Mouse (Mus musculus): ENCODE data around the gene Fbxo6. TPM values are rescaled to one million over a fixed set of nuclear protein-coding genes. Genes with fewer than 3 reads are reported as not detected.
"Not testable (repeated sequence)": the region's sequence is repeated elsewhere in the genome, so short reads cannot be mapped to it uniquely, and the experiment has no call there.

Fbxo6 gene
- polyA plus RNA-seq, 1 experiment = 30.8 TPM

DNA sequence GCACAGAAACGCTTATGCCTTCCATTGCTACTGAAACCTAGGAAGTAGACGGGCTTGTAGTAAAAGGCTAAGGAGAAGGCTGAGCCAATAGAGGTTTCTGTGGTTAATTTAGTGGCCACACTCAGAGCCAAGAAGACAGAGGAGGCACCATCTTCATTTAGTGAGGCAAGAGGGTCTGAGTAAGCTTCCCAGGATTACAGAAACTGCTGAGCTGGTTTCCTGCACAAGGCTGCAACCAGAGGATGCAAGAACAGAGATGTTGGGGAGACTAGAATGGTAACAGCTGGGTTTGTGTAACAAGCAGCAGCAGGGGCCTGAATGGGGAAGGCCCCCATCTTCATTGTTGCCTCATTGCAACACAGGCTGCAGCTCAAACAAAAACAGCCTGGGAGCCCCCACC lies 23.3 kb downstream of the Fbxo6 start:
- TF ChIP-seq POLR2A (IDR thresholded peaks at IDR 0.05; ENCODE audit: low read depth, low read length) = no peak
- no peak for TF ChIP-seq CTCF (IDR thresholded peaks at IDR 0.05; ENCODE audit: extremely low read depth, insufficient read depth, insufficient read length, insufficient replicate concordance)
- Histone ChIP-seq H3K27me3 (ENCODE audit: control insufficient read depth, insufficient read depth, low read length) (peaks cover 3% of the 10 kb centered on the region; the same call in 1 of the 2 replicates), H3K36me3 (ENCODE audit: control insufficient read depth, insufficient read depth, low read length) (no peaks in the 10 kb centered on the region), H3K27ac (ENCODE audit: insufficient read depth, low read length) (no peak overlapping the region), H3K4me1 (ENCODE audit: control insufficient read depth, insufficient read depth, insufficient read length) (no peaks in the 10 kb centered on the region; the same call in 1 of the 2 replicates), H3K4me3 (ENCODE audit: extremely low read depth, insufficient read depth, insufficient read length) (no peak overlapping the region)
- no peak for DNase-seq (ENCODE audit: low read depth in 1 of 2, low spot score in 2 of 2)
- 18% methylated on average over 2 of the region's 2 CpGs for WGBS

GRCm38 (mm10) chr4:148128241-148128640 lies 23.7 kb downstream of the Fbxo6 start:
- no peak overlapping the region for H3K27ac ChIP-seq (ENCODE audit: insufficient read depth, low read length)
- TF ChIP-seq CTCF (IDR thresholded peaks at IDR 0.05; ENCODE audit: extremely low read depth, insufficient read depth, insufficient read length, insufficient replicate concordance) (no peak), POLR2A (IDR thresholded peaks at IDR 0.05; ENCODE audit: low read depth, low read length) (no peak)
- H3K27me3 ChIP-seq (ENCODE audit: control insufficient read depth, insufficient read depth, low read length) = peaks cover 3% of the 10 kb centered on the region; the same call in 1 of the 2 replicates
- H3K36me3 ChIP-seq (ENCODE audit: control insufficient read depth, insufficient read depth, low read length) = no peaks in the 10 kb centered on the region
- no peak overlapping the region for H3K4me3 ChIP-seq (ENCODE audit: extremely low read depth, insufficient read depth, insufficient read length)
- 77% methylated on average over 1 of the region's 1 CpGs for WGBS
- no peak for DNase-seq (ENCODE audit: low read depth in 1 of 2, low spot score in 2 of 2)
- no peaks in the 10 kb centered on the region; the same call in 1 of the 2 replicates for H3K4me1 ChIP-seq (ENCODE audit: control insufficient read depth, insufficient read depth, insufficient read length)

GRCm38 (mm10) chr4:148122694-148123066 lies 29.3 kb downstream of the Fbxo6 start:
- no peaks in the 10 kb centered on the region for H3K4me1 ChIP-seq (ENCODE audit: control insufficient read depth, insufficient read depth, insufficient read length)
- WGBS = 93% methylated on average over 3 of the region's 3 CpGs

DNA sequence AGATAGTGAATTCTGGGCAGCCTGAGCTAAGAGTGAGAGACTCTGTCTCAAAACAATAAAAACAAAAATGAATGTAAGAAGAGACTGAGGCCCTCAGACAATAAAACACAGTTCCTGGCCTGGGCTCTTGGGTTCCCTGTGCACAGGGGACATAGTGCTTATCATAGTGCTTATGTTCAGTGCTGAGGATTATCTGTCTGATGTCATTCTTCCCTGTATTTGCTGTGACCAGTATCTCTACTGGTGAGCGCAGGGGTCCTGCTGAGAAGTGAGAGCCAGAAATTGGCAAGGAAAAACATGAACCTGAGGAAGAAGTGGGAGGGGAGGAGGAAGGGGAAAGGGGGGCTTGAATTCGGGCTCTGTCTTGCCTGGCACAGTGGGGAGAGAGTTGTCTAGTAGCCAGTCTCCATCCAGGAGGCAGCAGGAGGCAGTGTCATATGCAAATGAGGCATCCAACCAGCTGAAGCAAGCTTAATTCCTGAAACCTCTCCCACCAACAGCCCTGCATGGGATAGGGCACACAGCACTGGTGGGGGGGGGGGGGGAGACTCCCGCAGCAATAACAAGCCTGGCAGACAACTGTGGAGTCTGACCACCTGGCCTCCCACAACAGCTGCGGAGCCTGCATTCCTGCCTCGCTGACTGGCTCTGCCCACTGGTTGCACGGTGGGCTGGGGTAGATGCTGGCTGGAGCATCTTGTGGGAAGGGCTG lies 29.8 kb downstream of the Fbxo6 start:
- Histone ChIP-seq H3K4me3 (ENCODE audit: extremely low read depth, insufficient read depth, insufficient read length) (no peak overlapping the region), H3K36me3 (ENCODE audit: control insufficient read depth, insufficient read depth, low read length) (no peaks in the 10 kb centered on the region), H3K4me1 (ENCODE audit: control insufficient read depth, insufficient read depth, insufficient read length) (no peaks in the 10 kb centered on the region), H3K27ac (ENCODE audit: insufficient read depth, low read length) (no peak overlapping the region), H3K27me3 (ENCODE audit: control insufficient read depth, insufficient read depth, low read length) (no peaks in the 10 kb centered on the region)
- WGBS = 53% methylated on average over 6 of the region's 6 CpGs
- TF ChIP-seq CTCF (IDR thresholded peaks at IDR 0.05; ENCODE audit: extremely low read depth, insufficient read depth, insufficient read length, insufficient replicate concordance) (no peak), POLR2A (IDR thresholded peaks at IDR 0.05; ENCODE audit: low read depth, low read length) (no peak)
- no peak for DNase-seq (ENCODE audit: low read depth in 1 of 2, low spot score in 2 of 2)

More at GRCm38 (mm10) chr4:148122694-148123066, 29.3 kb downstream of the Fbxo6 start:
- TF ChIP-seq CTCF (IDR thresholded peaks at IDR 0.05; ENCODE audit: extremely low read depth, insufficient read depth, insufficient read length, insufficient replicate concordance) (no peak), POLR2A (IDR thresholded peaks at IDR 0.05; ENCODE audit: low read depth, low read length) (no peak)
- DNase-seq (ENCODE audit: low read depth in 1 of 2, low spot score in 2 of 2) = no peak
- no peak overlapping the region for H3K27ac ChIP-seq (ENCODE audit: insufficient read depth, low read length)
- H3K4me3 ChIP-seq (ENCODE audit: extremely low read depth, insufficient read depth, insufficient read length) = no peak overlapping the region
- no peaks in the 10 kb centered on the region for H3K27me3 ChIP-seq (ENCODE audit: control insufficient read depth, insufficient read depth, low read length)
- no peaks in the 10 kb centered on the region for H3K36me3 ChIP-seq (ENCODE audit: control insufficient read depth, insufficient read depth, low read length)

- WGBS = 82% methylated on average over 4 of the region's 4 CpGs
- Histone ChIP-seq H3K27me3 (ENCODE audit: control insufficient read depth, insufficient read depth, low read length) (no peaks in the 10 kb centered on the region), H3K4me1 (ENCODE audit: control insufficient read depth, insufficient read depth, insufficient read length) (no peaks in the 10 kb centered on the region), H3K4me3 (ENCODE audit: extremely low read depth, insufficient read depth, insufficient read length) (no peak overlapping the region), H3K36me3 (ENCODE audit: control insufficient read depth, insufficient read depth, low read length) (no peaks in the 10 kb centered on the region), H3K27ac (ENCODE audit: insufficient read depth, low read length) (no peak overlapping the region)
- DNase-seq (ENCODE audit: low read depth in 1 of 2, low spot score in 2 of 2) = no peak
- TF ChIP-seq POLR2A (IDR thresholded peaks at IDR 0.05; ENCODE audit: low read depth, low read length) = no peak
- TF ChIP-seq CTCF (IDR thresholded peaks at IDR 0.05; ENCODE audit: extremely low read depth, insufficient read depth, insufficient read length, insufficient replicate concordance) = no peak
These were observed 30.6 kb downstream of the Fbxo6 start for GRCm38 (mm10) chr4:148121362-148121761.

DNA sequence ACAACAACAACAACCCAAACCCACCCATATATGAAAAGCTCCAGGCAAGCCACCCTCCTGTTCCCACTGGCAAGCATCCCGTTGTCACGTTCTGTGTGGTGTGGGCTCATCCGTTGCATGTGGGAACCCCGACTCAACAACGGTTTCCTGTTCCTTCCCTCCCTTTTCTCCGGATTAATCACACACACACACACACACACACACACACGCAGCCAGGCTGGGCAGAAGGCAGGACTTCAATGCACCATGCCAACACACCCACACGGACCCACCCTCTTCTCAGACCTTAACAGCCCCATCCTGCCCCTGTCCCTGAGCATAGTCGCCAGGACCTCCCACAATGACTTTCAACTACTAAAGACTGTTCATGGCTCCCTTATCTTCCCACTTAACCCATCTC lies 31.4 kb downstream of the Fbxo6 start:
- Histone ChIP-seq H3K36me3 (ENCODE audit: control insufficient read depth, insufficient read depth, low read length) (no peaks in the 10 kb centered on the region), H3K27me3 (ENCODE audit: control insufficient read depth, insufficient read depth, low read length) (no peaks in the 10 kb centered on the region), H3K27ac (ENCODE audit: insufficient read depth, low read length) (no peak overlapping the region), H3K4me3 (ENCODE audit: extremely low read depth, insufficient read depth, insufficient read length) (no peak overlapping the region), H3K4me1 (ENCODE audit: control insufficient read depth, insufficient read depth, insufficient read length) (no peaks in the 10 kb centered on the region)
- 53% methylated on average over 9 of the region's 9 CpGs for WGBS
- no peak for DNase-seq (ENCODE audit: low read depth in 1 of 2, low spot score in 2 of 2)
- TF ChIP-seq CTCF (IDR thresholded peaks at IDR 0.05; ENCODE audit: extremely low read depth, insufficient read depth, insufficient read length, insufficient replicate concordance) = no peak
- no peak for TF ChIP-seq POLR2A (IDR thresholded peaks at IDR 0.05; ENCODE audit: low read depth, low read length)

DNA sequence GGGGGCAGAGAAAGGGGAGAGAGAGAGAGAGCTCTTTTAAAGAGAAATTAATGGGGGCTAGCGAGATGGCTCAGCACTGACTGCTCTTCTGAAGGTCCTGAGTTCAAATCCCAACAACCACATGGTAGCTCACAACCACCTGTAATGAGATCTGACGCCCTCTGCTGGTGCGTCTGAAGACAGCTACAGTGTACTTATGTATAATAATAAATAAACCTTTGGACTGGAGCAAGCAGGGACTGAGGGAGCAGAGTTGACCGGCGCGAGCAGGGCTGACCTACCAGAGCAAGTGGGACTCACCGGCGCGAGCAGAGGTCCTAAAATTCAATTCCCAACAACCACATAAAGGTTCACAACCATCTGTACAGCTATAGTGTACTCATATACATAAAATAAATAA lies 32.4 kb downstream of the Fbxo6 start:
- not testable (repeated sequence) for H3K4me1 ChIP-seq (ENCODE audit: control insufficient read depth, insufficient read depth, insufficient read length); DNase-seq (ENCODE audit: low read depth in 1 of 2, low spot score in 2 of 2); H3K36me3 ChIP-seq (ENCODE audit: control insufficient read depth, insufficient read depth, low read length); H3K27me3 ChIP-seq (ENCODE audit: control insufficient read depth, insufficient read depth, low read length); H3K4me3 ChIP-seq (ENCODE audit: extremely low read depth, insufficient read depth, insufficient read length); H3K27ac ChIP-seq (ENCODE audit: insufficient read depth, low read length)
- 83% methylated on average over 9 of the region's 9 CpGs for WGBS

Measured in spleen, adult 2 months (tissue).